Mouse (Mus musculus) megakaryocyte, embryonic 14.5 days (primary cell): ENCODE measurements around the gene Tbc1d9b.

Experiments used
- FLI1 ChIP-seq: IDR thresholded peaks from 2 replicates; pipeline ENCODE4 v1.6.1; 2012; ENCODE audit warnings: low read length, inconsistent platforms, mixed read lengths
- GATA1 ChIP-seq: IDR thresholded peaks from 3 replicates; pipeline ENCODE4 v1.6.1; 2012; ENCODE audit warnings: mixed read lengths, low read length, inconsistent platforms, borderline replicate concordance

GRCm38 (mm10) chr11:50177111-50177510, 45.9 kb downstream of the Tbc1d9b start:
- TF ChIP-seq GATA1, result no peak
- TF ChIP-seq FLI1, result no peak
